Mouse (Mus musculus): ENCODE results near the gene Drd3.

The Drd3 gene

DNA sequence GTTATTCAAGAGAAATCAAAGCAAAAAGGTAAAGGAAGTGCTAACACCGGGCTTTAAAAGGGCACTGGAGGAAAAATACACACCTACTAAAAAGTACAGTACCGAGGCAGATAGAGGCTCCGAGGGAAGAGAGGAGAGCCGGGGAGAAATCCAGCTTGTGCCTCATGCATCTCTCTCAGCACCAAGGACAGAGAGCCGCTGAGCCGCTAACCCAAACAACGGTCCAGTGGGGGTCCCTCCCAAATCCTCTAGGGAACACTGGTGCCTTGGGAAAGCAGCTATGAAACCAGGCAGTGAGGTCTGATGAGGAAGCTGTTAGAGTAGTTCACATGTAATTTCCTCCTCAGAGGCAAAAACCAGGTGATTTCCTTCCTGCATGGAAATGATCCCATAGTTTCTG, at the start of gene Drd3:
TSS of gene Drd3 (plus strand) at position 276 of the 400 bp plus-strand sequence.
- in situ Hi-C loops (cut with MboI, MseI), result no loop called here

DNA sequence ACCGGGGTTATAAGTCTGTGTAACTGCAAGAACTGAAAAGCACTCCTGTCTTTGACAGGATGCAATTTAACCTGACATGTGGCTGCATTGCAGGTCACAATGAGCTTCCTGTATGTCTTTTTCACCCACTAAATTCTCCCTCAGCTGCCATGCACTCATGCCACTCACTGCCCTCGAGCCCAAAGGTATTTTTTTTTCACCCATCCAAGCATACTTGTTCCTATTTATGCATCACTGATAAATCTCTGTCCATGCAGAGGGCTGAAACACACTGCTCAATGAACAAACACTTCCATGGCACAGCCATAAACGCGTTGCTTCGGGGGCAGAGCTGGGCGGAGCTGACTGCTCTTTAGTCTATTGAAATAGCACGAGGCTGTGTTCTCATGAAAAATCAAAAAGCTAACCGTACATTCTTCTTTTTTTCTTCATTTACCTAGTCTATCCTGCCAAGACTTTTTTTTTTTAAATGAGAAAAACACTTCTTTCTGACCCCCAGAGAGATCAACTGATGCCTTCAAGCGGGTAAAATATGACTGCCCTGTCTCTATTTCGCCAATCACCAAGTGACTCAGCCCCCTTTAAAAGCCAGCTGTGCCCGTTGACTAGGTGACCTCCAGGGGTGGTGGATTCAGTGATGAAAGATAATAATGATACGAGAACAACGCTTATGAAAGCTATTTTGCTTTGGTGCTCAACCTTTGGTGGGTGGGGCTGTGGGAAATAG, 45.3 kb upstream of the Drd3 start:
- in situ Hi-C loops (cut with MboI, MseI), result no loop called here

- in situ Hi-C loops (cut with MboI, MseI), result no loop called here
Measured at GRCm38 (mm10) chr16:43709062-43709413, 44.8 kb upstream of the Drd3 start.

- in situ Hi-C loops (cut with MboI, MseI), result no loop called here
Measured at GRCm38 (mm10) chr16:43709432-43710133, 44.2 kb upstream of the Drd3 start.

DNA sequence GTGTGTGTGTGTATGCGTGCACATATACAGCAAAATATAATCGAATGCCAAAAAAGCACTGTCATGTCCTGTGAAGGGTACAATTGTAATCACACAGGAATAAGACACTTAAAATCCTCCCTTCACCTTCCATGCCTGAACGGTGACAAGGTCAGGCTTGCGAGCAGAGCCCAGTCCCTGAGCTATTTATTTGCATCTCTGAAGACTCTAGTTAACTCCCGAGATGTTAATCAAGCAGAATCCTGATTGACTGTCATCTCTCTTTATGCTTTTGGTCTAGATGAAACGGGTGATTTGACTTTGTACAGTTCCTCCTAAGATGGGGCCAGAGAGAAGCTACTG, 43.7 kb upstream of the Drd3 start:
- in situ Hi-C loops (cut with MboI, MseI), result no loop called here

- in situ Hi-C loops (cut with MboI, MseI), result no loop called here
Measured at GRCm38 (mm10) chr16:43710651-43711050, 43.2 kb upstream of the Drd3 start.

DNA sequence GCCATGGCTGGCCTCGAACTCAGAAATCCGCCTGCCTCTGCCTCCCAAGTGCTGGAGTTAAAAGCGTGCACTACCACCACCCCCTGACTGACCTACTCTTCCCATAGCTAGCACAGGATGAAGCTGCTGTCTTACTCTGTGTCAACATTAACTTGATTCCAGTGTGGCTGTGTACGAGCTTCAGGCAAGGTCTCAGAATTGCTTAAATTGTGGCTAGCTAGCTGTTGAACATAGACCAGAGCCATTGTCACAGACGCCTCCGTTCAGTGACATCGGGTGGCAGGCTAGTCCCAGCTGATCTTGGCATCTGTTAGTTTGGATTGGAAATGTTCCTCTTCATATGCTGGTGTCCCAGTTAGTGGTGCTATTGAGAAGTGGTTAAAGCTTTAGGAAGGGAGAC, 42.5 kb upstream of the Drd3 start:
- in situ Hi-C loops (cut with MboI, MseI), result no loop called here

- in situ Hi-C loops (cut with MboI, MseI), result loop anchor here (10.0 kb wide), 1 partner anchor 180 kb away; no protein-coding TSS in a partner anchor
Measured at GRCm38 (mm10) chr16:43724444-43724843, 29.4 kb upstream of the Drd3 start.

GRCm38 (mm10) chr16:43729506-43730221, 24.2 kb upstream of the Drd3 start:
- in situ Hi-C loops (cut with MboI, MseI), result loop anchor here (10.0 kb wide), 1 partner anchor 185 kb away; no protein-coding TSS in a partner anchor

GRCm38 (mm10) chr16:43730281-43730680, 23.5 kb upstream of the Drd3 start:
- in situ Hi-C loops (cut with MboI, MseI), result no loop called here

GRCm38 (mm10) chr16:43732496-43732895, 21.3 kb upstream of the Drd3 start:
- in situ Hi-C loops (cut with MboI, MseI), result no loop called here

DNA sequence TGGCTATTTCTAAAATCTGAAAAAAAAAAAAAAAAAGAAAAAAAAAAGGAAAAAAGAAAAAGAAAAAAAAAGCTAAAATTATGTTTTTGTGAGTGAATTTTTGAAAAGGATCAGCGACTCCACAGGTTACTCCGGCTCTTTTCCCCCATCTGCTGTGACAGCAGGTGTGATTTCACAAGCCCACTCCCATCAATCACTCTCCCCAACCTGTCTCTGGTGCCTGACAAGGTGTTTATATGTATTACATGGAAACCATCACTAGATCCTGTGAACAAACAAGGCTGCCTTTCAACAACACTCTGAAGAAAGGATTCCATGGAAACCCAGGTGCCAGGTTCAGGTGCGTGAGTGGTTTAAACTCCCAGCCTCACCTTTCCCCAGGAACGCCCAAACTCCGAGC, 20.9 kb upstream of the Drd3 start:
- in situ Hi-C loops (cut with MboI, MseI), result no loop called here

GRCm38 (mm10) chr16:43737933-43738332, 15.9 kb upstream of the Drd3 start:
- in situ Hi-C loops (cut with MboI, MseI), result no loop called here

- in situ Hi-C loops (cut with MboI, MseI), result no loop called here
Measured at GRCm38 (mm10) chr16:43740936-43741335, 12.9 kb upstream of the Drd3 start.

GRCm38 (mm10) chr16:43748424-43748823, 5.4 kb upstream of the Drd3 start:
- in situ Hi-C loops (cut with MboI, MseI), result no loop called here

DNA sequence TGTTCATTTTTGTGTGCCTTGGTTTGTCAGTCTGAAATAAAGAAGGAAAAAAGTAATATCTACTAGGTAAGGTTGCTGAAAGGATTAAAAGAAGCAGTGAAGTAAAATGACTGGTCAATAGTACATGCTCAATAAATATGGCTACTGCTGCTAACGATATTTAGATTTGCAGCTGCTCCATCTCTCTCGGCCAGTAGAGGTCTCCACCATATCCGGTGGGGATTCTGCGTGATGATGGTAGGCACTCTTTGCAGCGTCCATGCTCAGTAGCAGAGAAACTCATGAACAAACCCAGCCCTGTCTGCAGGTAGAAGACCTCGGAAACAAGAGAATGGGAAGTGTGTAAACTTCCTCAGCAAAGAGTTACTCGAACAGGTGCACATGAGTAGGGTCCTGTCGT, 926 bp upstream of the Drd3 start:
- in situ Hi-C loops (cut with MboI, MseI), result no loop called here

DNA sequence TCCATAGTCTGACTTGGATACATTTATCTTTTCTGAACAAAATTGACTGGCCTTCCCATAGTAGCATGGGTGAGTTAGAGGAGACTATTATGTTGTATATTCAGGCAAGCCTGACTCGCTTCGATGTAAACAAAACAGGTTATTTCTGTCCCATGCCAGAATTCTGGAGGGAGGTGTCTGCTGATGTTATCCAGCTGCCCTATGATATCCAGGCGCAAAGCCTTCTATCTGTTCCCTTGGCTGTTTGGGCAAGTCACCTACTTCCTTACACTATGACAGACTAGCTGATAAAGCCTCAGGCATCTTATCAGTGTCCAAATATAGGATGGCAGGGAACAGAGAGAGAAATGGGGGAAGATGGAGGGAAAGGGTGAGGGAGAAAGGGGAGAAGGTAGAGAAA, 18.5 kb downstream of the Drd3 start:
- in situ Hi-C loops (cut with MboI, MseI), result no loop called here

- in situ Hi-C loops (cut with MboI, MseI), result no loop called here
Measured at GRCm38 (mm10) chr16:43772766-43773165, 18.9 kb downstream of the Drd3 start.

DNA sequence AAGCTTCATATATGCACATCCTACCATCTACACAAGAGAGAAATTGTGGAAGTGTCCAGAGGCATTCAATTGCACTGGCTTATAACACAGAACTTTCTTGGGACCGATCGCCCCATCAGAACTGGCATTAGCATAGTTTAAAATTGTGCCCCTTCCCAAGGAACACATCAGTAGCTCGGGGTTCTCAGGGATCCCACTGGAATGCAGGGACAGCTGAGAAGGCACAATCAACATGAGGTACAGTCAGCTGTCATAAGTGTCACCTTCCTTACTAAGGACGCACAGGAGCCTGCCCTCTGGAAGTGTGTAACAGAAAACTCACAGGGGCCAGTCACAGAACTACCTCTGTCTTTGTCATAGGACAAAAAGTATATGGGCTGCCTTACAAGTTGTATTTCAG, 19.7 kb downstream of the Drd3 start:
- in situ Hi-C loops (cut with MboI, MseI), result no loop called here

- in situ Hi-C loops (cut with MboI, MseI), result no loop called here
Measured at GRCm38 (mm10) chr16:43776886-43777285, 23.1 kb downstream of the Drd3 start.

DNA sequence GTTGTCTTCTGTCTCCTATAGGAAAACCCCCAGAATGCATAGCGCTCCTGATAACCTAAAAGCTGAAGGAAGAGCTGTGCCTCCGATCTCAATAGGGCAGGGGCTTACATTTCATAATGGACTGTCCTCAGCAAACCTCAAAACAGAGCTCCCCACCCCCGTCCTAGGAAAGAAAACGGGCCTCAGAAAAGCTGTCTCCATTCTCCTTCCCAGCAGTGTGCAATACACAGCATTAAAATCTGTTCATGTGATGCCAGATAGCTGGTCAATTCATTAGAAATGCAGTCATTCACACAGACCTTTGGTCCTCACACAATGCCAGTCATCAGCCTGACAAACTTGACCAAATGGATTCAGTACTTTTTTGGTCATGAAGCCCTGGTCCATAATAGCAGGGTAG, 45.7 kb downstream of the Drd3 start:
- in situ Hi-C loops (cut with MboI, MseI), result no loop called here

DNA sequence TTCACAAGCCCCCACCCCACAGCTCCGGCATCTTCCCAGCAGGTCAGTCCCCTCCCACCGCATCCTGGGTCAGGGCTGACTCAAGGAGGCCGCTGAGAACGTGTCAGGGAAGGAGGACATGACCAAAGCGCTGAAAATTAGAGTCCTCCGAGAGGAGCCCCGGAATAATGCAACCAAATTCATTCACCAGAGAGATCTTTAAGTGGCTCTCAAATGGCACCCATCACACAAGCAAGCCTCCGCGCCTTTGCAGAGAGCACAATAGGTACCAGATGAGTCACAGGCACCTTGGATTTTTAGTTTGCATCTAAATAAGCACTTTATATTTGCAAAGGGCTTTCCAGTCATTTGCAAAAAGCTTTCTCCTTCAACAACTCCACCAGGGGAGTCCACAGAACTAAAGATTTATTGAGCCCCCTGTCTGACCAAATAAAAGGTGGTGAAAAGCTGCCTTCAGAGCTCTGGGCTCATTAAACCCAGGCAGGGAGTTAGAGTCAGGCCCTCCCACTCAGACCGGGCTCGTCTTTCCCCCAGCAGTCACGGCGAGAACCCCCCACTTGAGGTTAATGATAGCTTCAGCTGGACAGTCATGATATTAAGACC, 46.4 kb downstream of the Drd3 start:
- in situ Hi-C loops (cut with MboI, MseI), result loop anchor here (5.0 kb wide), 1 partner anchor 263 kb away; no protein-coding TSS in a partner anchor
